Mouse (Mus musculus) MEL (cell line): Measurements from ENCODE around the gene Cipc. TPM values are rescaled to one million over a fixed set of nuclear protein-coding genes. Genes with fewer than 3 reads are reported as not detected.

ENCODE experiments used
- DNase-seq: peaks from one replicate; pipeline ENCODE4 v3.0.0; 2011; ENCODE audit warnings: low read depth, low spot score
- H3K27ac ChIP-seq: 2 replicates; pipeline ENCODE4 v1.5.1; 2012; ENCODE audit warnings: low read depth, mild to moderate bottlenecking, control low read depth, low read length, moderate library complexity; ENCODE audit not compliant: control insufficient read depth
- H3K27me3 ChIP-seq, 2 experiments: fragments of 150-350 bp in 1 of 2; sonication (generic) in 1 of 2; 2 replicates each; pipeline ENCODE4 v1.6.1; 2012; ENCODE audit warnings: low read length in 2 of 2, mild to moderate bottlenecking in 2 of 2, improper control_type of control experiment in 1 of 2, moderate library complexity in 1 of 2; ENCODE audit not compliant: insufficient read depth in 2 of 2, control insufficient read depth in 1 of 2
- H3K36me3 ChIP-seq, 2 experiments: 2 replicates each; pipeline ENCODE4 v1.6.1; 2012 to 2014; ENCODE audit warnings: low read length in 2 of 2, improper control_type of control experiment in 1 of 2, inconsistent platforms in 1 of 2, mild to moderate bottlenecking in 1 of 2; ENCODE audit not compliant: insufficient read depth in 2 of 2, control insufficient read depth in 1 of 2
- H3K4me1 ChIP-seq, 2 experiments: fragments of 150-350 bp in 1 of 2; sonication (generic) in 1 of 2; 2 replicates each; pipeline ENCODE4 v1.6.1; 2012; ENCODE audit warnings: low read length in 2 of 2, improper control_type of control experiment in 1 of 2, mild to moderate bottlenecking in 1 of 2; ENCODE audit not compliant: insufficient read depth in 2 of 2, control insufficient read depth in 1 of 2
- H3K4me3 ChIP-seq, 2 experiments: fragments of 150-350 bp in 1 of 2; sonication (generic) in 1 of 2; 2 replicates each; pipeline ENCODE4 v1.5.1; 2012; ENCODE audit warnings: low read depth in 2 of 2, low read length in 2 of 2, mild to moderate bottlenecking in 2 of 2, moderate library complexity in 2 of 2, control low read depth in 1 of 2, improper control_type of control experiment in 1 of 2; ENCODE audit not compliant: control insufficient read depth in 1 of 2, insufficient read depth in 1 of 2
- H3K79me2 ChIP-seq: 2 replicates; pipeline ENCODE4 v1.6.1; 2012; ENCODE audit warnings: mild to moderate bottlenecking, low read length, moderate library complexity; ENCODE audit not compliant: control insufficient read depth, poor library complexity, insufficient read depth
- H3K9ac ChIP-seq: 2 replicates; pipeline ENCODE4 v1.6.1; 2012; ENCODE audit warnings: low read depth, mild to moderate bottlenecking, control low read depth, low read length, moderate library complexity; ENCODE audit not compliant: control insufficient read depth, poor library complexity, severe bottlenecking
- H3K9me3 ChIP-seq: fragments of 150-350 bp; sonication (generic); replicated peaks from 2 replicates; pipeline ENCODE4 v1.6.1; 2012; ENCODE audit warnings: mild to moderate bottlenecking, low read length, improper control_type of control experiment, moderate library complexity; ENCODE audit not compliant: insufficient read depth
- BHLHE40 ChIP-seq: IDR thresholded peaks from 2 replicates; pipeline ENCODE4 v1.6.1; 2012; ENCODE audit warnings: low read depth, mild to moderate bottlenecking, inconsistent platforms, low read length, improper control_type of control experiment, borderline replicate concordance
- CTCF ChIP-seq, 3 experiments: IDR thresholded peaks in 2 of 3; conservative IDR thresholded peaks in 1 of 3; 2 replicates each; pipeline ENCODE4 v1.5.1; 2011 to 2012; ENCODE audit warnings: low read length in 3 of 3, low read depth in 2 of 3, mild to moderate bottlenecking in 2 of 3, improper control_type of control experiment in 1 of 3, inconsistent platforms in 1 of 3, mixed read lengths in 1 of 3, moderate library complexity in 1 of 3; ENCODE audit not compliant: control insufficient read depth in 1 of 3, insufficient read depth in 1 of 3, poor library complexity in 1 of 3, severe bottlenecking in 1 of 3
- ETS1 ChIP-seq: IDR thresholded peaks from 2 replicates; pipeline ENCODE4 v1.6.1; 2012; ENCODE audit warnings: low read depth, mild to moderate bottlenecking, inconsistent platforms, low read length, improper control_type of control experiment, moderate library complexity
- GATA1 ChIP-seq: IDR thresholded peaks from 2 replicates; pipeline ENCODE4 v1.6.1; 2011; ENCODE audit warnings: low read depth, low read length, improper control_type of control experiment
- POLR2AphosphoS2 ChIP-seq: IDR thresholded peaks from 2 replicates; pipeline ENCODE4 v1.6.1; 2011; ENCODE audit warnings: low read length, improper control_type of control experiment
- RAD21 ChIP-seq: IDR thresholded peaks from 2 replicates; pipeline ENCODE4 v1.6.1; 2011; ENCODE audit warnings: mild to moderate bottlenecking, low read depth, low read length, improper control_type of control experiment
- SMC3 ChIP-seq: IDR thresholded peaks from 2 replicates; pipeline ENCODE4 v1.6.1; 2011; ENCODE audit warnings: low read depth, low read length, improper control_type of control experiment
- TBP ChIP-seq: IDR thresholded peaks from 2 replicates; pipeline ENCODE4 v1.8.0; 2011; ENCODE audit warnings: low read depth, low read length, improper control_type of control experiment
- UBTF ChIP-seq: IDR thresholded peaks from 2 replicates; pipeline ENCODE4 v1.6.1; 2012; ENCODE audit warnings: low read depth, mild to moderate bottlenecking, inconsistent platforms, low read length, improper control_type of control experiment, moderate library complexity, borderline replicate concordance; ENCODE audit not compliant: insufficient read depth
- ZC3H11A ChIP-seq: IDR thresholded peaks from 2 replicates; pipeline ENCODE4 v1.6.1; 2012; ENCODE audit warnings: low read depth, mild to moderate bottlenecking, inconsistent platforms, low read length, improper control_type of control experiment
- ZMIZ1 ChIP-seq: IDR thresholded peaks from 2 replicates; pipeline ENCODE4 v1.6.1; 2012; ENCODE audit warnings: low read depth, mild to moderate bottlenecking, inconsistent platforms, low read length, improper control_type of control experiment, moderate library complexity
- ZNF384 ChIP-seq: IDR thresholded peaks from 2 replicates; pipeline ENCODE4 v1.6.1; 2012; ENCODE audit warnings: low read depth, mild to moderate bottlenecking, inconsistent platforms, low read length, improper control_type of control experiment
- polyA plus RNA-seq, 2 experiments: library from polyadenylated mRNA; stranded (reverse) in 1 of 2; unstranded in 1 of 2; fragments of >175 nt in 1 of 2; fragments of >200 nt in 1 of 2; gene quantifications; 2 replicates each; pipeline versions ENCODE4 v1.2.1 to v1.2.4; 2012; ENCODE audit warnings: low replicate concordance in 2 of 2, low read depth in 1 of 2; ENCODE audit not compliant: insufficient read length in 2 of 2, insufficient read depth in 1 of 2, missing spikeins in 1 of 2
- total RNA-seq: library from RNA; depleted of rRNA; stranded (reverse); fragments of 300-350 nt; gene quantifications from 2 replicates; pipeline ENCODE4 v1.2.3, GENCODE M21; 2012

The Cipc gene
- total and polyA plus RNA-seq, 3 experiments = 24.8 to 98.1 (median 27.5) TPM

DNA sequence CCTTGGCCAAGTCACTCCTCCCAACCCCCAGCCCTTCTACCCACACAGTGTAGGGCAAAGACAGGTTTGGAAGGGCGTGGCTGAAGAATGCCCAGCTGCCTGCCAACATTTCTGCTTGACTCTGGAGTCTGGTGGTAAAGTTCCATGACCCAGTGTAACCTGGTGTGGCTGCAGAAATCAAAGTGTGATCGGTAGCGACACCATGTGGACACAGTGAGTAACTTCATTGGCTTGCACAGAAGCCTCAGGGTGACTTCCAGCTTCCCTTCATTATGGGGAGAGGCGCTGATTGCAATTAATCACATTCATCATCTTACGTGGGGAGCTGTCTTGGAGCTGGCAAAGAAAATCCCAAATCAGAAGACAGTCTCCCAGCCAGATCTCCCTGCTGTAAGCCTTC is 23.0 kb upstream of the Cipc start:
- no peak overlapping the region for H3K4me3 ChIP-seq
- no peaks in the 10 kb centered on the region for H3K4me1 ChIP-seq
- no peaks in the 10 kb centered on the region for H3K79me2 ChIP-seq
- H3K36me3 ChIP-seq = no peaks in the 10 kb centered on the region
- DNase-seq = peak; percentile 78
- H3K9me3 ChIP-seq = no peaks in the 10 kb centered on the region
- peaks cover 0 to 3% of the 10 kb centered on the region in 2 experiments; a peak in 1 of 4 replicates for H3K27me3 ChIP-seq
- TF ChIP-seq ZC3H11A = peak; percentile 99
- TF ChIP-seq RAD21 = peak; percentile 98
- peak; percentile 86 to 100 (median 86) for TF ChIP-seq CTCF (IDR thresholded peaks at IDR 0.05 in 2 of 3, conservative IDR thresholded peaks at IDR 0.05 in 1 of 3; ENCODE audit: control insufficient read depth in 1 of 3, insufficient read depth in 1 of 3, low read depth in 2 of 3, low read length in 3 of 3, poor library complexity in 1 of 3, severe bottlenecking in 1 of 3)
- no peak for TF ChIP-seq ETS1
- TF ChIP-seq SMC3 = peak; percentile 99
- H3K27ac ChIP-seq = no peak overlapping the region
- no peak overlapping the region for H3K9ac ChIP-seq

DNA sequence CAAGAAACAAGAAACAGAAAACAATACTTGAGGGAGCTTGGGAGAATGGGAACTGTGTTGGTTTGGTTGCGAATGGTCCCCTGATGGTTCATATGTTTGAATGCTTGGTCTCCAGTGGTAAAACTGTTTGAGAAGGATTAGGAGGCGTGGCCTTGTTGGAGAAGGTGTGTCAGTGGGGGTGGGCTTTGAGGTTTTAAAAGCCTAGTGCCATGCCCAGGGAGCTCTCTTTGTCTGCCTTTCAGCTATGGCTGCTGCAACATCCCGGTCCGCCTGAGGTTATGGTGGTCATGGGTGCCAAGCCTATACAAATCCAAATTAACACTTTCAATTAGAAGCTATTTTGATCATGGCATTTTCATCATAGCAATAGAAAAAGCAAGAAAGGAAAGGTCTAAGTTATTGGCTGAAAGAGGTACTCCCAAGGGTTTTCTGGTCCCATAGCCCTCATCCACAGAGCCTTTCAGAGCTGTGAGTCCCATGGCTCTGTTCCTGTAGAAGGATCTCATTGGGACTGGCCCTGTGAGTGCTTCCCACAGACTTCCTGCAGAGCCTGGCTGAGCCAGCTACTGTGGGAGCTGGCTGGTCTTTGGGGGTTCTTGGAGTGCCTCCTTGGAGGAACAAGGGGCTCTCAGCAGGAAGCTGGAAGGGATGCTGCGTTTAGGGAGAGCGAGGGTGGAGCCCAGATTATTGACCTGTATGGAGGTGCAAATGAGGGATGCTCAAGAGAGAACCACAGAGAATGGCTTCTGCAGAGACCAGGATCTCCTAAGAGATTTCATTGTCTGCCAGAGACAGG is 15.7 kb upstream of the Cipc start:
- Histone ChIP-seq H3K27me3 (peaks cover 0 to 2% of the 10 kb centered on the region in 2 experiments; a peak in 3 of 4 replicates), H3K4me1 (peaks cover 0 to 5% of the 10 kb centered on the region in 2 experiments; a peak in 1 of 4 replicates), H3K36me3 (peaks cover 0 to 2% of the 10 kb centered on the region in 2 experiments; a peak in 2 of 4 replicates), H3K4me3 (no peak overlapping the region), H3K79me2 (no peaks in the 10 kb centered on the region), H3K9ac (no peak overlapping the region), H3K9me3 (no peaks in the 10 kb centered on the region), H3K27ac (no peak overlapping the region)
- TF ChIP-seq GATA1 (no peak), CTCF (IDR thresholded peaks at IDR 0.05 in 2 of 3, conservative IDR thresholded peaks at IDR 0.05 in 1 of 3; ENCODE audit: control insufficient read depth in 1 of 3, insufficient read depth in 1 of 3, low read depth in 2 of 3, low read length in 3 of 3, poor library complexity in 1 of 3, severe bottlenecking in 1 of 3) (no peak), ZMIZ1 (no peak), POLR2AphosphoS2 (no peak), SMC3 (no peak), BHLHE40 (no peak), UBTF (no peak), TBP (no peak)
- no peak for DNase-seq

DNA sequence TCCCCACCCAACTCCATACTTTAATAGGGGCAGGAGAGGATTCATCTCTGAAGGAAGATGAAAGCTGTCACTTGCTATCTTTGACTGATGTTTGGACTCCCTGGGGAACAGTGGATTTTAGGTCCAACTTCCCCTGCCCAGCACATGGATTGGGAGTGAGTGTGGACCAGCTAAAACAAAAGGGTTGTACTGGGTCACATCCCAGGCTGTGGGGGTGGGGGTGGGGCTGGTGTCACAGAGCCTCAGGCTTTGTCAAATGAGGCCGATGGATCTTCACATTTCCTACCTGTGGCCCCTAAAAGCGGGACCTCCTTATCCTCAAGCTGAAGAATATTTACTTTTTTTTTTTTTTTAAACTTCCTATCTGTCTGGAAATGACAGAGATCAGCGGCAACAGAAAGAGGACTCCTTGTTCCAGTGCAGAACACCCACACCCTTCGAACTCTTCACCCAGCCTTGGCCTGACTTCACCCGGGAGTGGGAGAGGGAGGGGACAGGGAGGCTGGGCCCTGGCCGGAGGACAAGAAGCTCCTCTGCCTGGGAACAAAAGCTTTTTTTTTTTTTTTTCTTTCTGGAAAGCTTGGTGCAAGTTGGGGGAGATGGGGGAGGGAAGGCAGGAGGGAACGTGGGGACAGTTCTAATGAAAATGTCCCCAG is 14.8 kb upstream of the Cipc start:
- no peaks in the 10 kb centered on the region for H3K9me3 ChIP-seq
- no peak overlapping the region for H3K27ac ChIP-seq
- peaks cover 0 to 2% of the 10 kb centered on the region in 2 experiments; a peak in 2 of 4 replicates for H3K36me3 ChIP-seq
- no peak for TF ChIP-seq ETS1
- 0 out of 2 replicates have a peak, but pooled peaks have one; percentile 18 for TF ChIP-seq ZNF384
- H3K4me1 ChIP-seq = peaks cover 0 to 5% of the 10 kb centered on the region in 2 experiments; a peak in 1 of 4 replicates
- H3K79me2 ChIP-seq = no peaks in the 10 kb centered on the region
- H3K9ac ChIP-seq = no peak overlapping the region
- DNase-seq = no peak
- peaks cover 0 to 2% of the 10 kb centered on the region in 2 experiments; a peak in 3 of 4 replicates for H3K27me3 ChIP-seq
- no peak overlapping the region for H3K4me3 ChIP-seq
